Mouse (Mus musculus) testis, adult 2 months (tissue): ENCODE measurements around the gene Nbea.

ENCODE experiments used
- CTCF ChIP-seq: fragments of 200-500 bp; IDR thresholded peaks from 2 replicates; pipeline ENCODE4 v1.5.1; 2012; ENCODE audit warnings: low read depth, mild to moderate bottlenecking, inconsistent platforms, low read length, moderate library complexity; ENCODE audit not compliant: control insufficient read depth, insufficient read depth, insufficient replicate concordance
- POLR2A ChIP-seq: fragments of 200-500 bp; IDR thresholded peaks from 2 replicates; pipeline ENCODE4 v1.6.1; 2012; ENCODE audit warnings: low read depth, mild to moderate bottlenecking, inconsistent platforms, low read length, moderate library complexity; ENCODE audit not compliant: control insufficient read depth

- TF ChIP-seq CTCF: no peak
- TF ChIP-seq POLR2A: no peak
These were observed 274.2 kb downstream of the Nbea start for GRCm38 (mm10) chr3:55909290-55909689.
